Mouse (Mus musculus) kidney, embryonic 14.5 days (tissue): ENCODE results near the gene Qtrt1. TPM values are rescaled to one million over a fixed set of nuclear protein-coding genes. Genes with fewer than 3 reads are reported as not detected.

ENCODE experiments used
- ATAC-seq: fragments of 200-750 bp; cut with Nextera tagmentation; 2 replicates; pipeline ENCODE4 v1.8.0; 2017; ENCODE audit warnings: moderate number of reproducible peaks, mild to moderate bottlenecking, moderate TSS enrichment, moderate library complexity; ENCODE audit not compliant: low FRiP score, low TSS enrichment
- H3K27ac ChIP-seq: fragments of 300-500 bp; sonication (generic); 2 replicates; pipeline ENCODE4 v1.5.1; 2014; ENCODE audit warnings: low read depth, mild to moderate bottlenecking, low read length, moderate library complexity, mixed read lengths
- H3K27me3 ChIP-seq: fragments of 300-500 bp; sonication (generic); 2 replicates; pipeline ENCODE4 v1.6.1; 2014; ENCODE audit warnings: mild to moderate bottlenecking, low read length; ENCODE audit not compliant: control insufficient read depth, insufficient read depth
- H3K36me3 ChIP-seq: fragments of 300-500 bp; sonication (generic); 2 replicates; pipeline ENCODE4 v1.6.1; 2014; ENCODE audit warnings: low read length, mixed read lengths; ENCODE audit not compliant: control insufficient read depth, insufficient read depth
- H3K4me1 ChIP-seq: fragments of 300-500 bp; sonication (generic); 2 replicates; pipeline ENCODE4 v1.6.1; 2014; ENCODE audit warnings: low read length, mixed read lengths; ENCODE audit not compliant: control insufficient read depth, insufficient read depth
- H3K4me2 ChIP-seq: fragments of 300-500 bp; sonication (generic); replicated peaks from 2 replicates; pipeline ENCODE4 v1.6.1; 2014; ENCODE audit warnings: low read depth, mild to moderate bottlenecking, low read length
- H3K4me3 ChIP-seq: fragments of 300-500 bp; sonication (generic); 2 replicates; pipeline ENCODE4 v1.5.1; 2014; ENCODE audit warnings: mild to moderate bottlenecking, low read length
- H3K9ac ChIP-seq: fragments of 300-500 bp; sonication (generic); 2 replicates; pipeline ENCODE4 v1.6.1; 2014; ENCODE audit warnings: low read depth, mild to moderate bottlenecking, low read length, moderate library complexity
- H3K9me3 ChIP-seq: fragments of 300-500 bp; sonication (generic); 2 replicates; pipeline ENCODE4 v1.6.1; 2016; ENCODE audit warnings: low read length; ENCODE audit not compliant: control insufficient read depth
- WGBS: fragments of 180-500 bp; shearing (Covaris S2); extraction: QIAGEN DNeasy Blood & Tissue Kit; methylation state at CpG from one replicate; pipeline ENCODE4 v1.1.7; 2014; 5-methylcytosine and 5-hydroxymethylcytosine counted together
- polyA plus RNA-seq: library from polyadenylated mRNA; unstranded; fragments of >200 nt; fragmentation: Nextera tagmentation; extraction: Ambion mirVana; gene quantifications from 2 replicates; pipeline ENCODE4 v1.2.1, GENCODE M21; 2014

The Qtrt1 gene
- polyA plus RNA-seq, 1 experiment from 2014 or later, result 55.7 TPM

GRCm38 (mm10) chr9:21426525-21426924 lies 14.9 kb downstream of the Qtrt1 start:
- H3K9ac ChIP-seq, result no peak overlapping the region
- no peak for ATAC-seq
- H3K27ac ChIP-seq, result no peak overlapping the region
- peak overlapping the region; percentile 98; the same call in 1 of the 2 replicates for H3K4me3 ChIP-seq
- 65% methylated on average over 2 of the region's 2 CpGs for WGBS
- peaks cover 20% of the 10 kb centered on the region for H3K4me1 ChIP-seq
- H3K36me3 ChIP-seq, result peaks cover 3% of the 10 kb centered on the region; the same call in 1 of the 2 replicates
- H3K4me2 ChIP-seq, result peak overlapping the region; percentile 93; the same call in 1 of the 2 replicates
- H3K9me3 ChIP-seq, result no peaks in the 10 kb centered on the region
- H3K27me3 ChIP-seq, result no peaks in the 10 kb centered on the region

GRCm38 (mm10) chr9:21427773-21428172 lies 16.1 kb downstream of the Qtrt1 start:
- no peaks in the 10 kb centered on the region for H3K9me3 ChIP-seq
- no peak overlapping the region for H3K4me3 ChIP-seq
- H3K4me1 ChIP-seq, result peaks cover 20% of the 10 kb centered on the region
- WGBS, result 84% methylated on average over 2 of the region's 2 CpGs
- H3K4me2 ChIP-seq, result no peak overlapping the region
- no peak for ATAC-seq
- no peaks in the 10 kb centered on the region for H3K36me3 ChIP-seq
- H3K9ac ChIP-seq, result no peak overlapping the region
- H3K27ac ChIP-seq, result no peak overlapping the region
- H3K27me3 ChIP-seq, result no peaks in the 10 kb centered on the region

GRCm38 (mm10) chr9:21428178-21428577 lies 16.5 kb downstream of the Qtrt1 start:
- Histone ChIP-seq H3K4me1 (peaks cover 20% of the 10 kb centered on the region), H3K9me3 (no peaks in the 10 kb centered on the region), H3K36me3 (no peaks in the 10 kb centered on the region), H3K4me2 (no peak overlapping the region), H3K27me3 (no peaks in the 10 kb centered on the region), H3K4me3 (no peak overlapping the region), H3K9ac (no peak overlapping the region), H3K27ac (no peak overlapping the region)
- 80% methylated on average over 6 of the region's 6 CpGs for WGBS
- ATAC-seq, result no peak

- WGBS, result 79% methylated on average over 7 of the region's 7 CpGs
These were observed 19.1 kb downstream of the Qtrt1 start for GRCm38 (mm10) chr9:21430724-21431123.

GRCm38 (mm10) chr9:21432066-21432465 lies 20.4 kb downstream of the Qtrt1 start:
- WGBS, result 82% methylated on average over 7 of the region's 7 CpGs
- H3K27me3 ChIP-seq, result no peaks in the 10 kb centered on the region
- no peaks in the 10 kb centered on the region for H3K9me3 ChIP-seq
- peaks cover 10% of the 10 kb centered on the region; the same call in 1 of the 2 replicates for H3K4me1 ChIP-seq
- ATAC-seq, result no peak
- H3K4me2 ChIP-seq, result no peak overlapping the region
- no peak overlapping the region for H3K27ac ChIP-seq
- no peak overlapping the region for H3K4me3 ChIP-seq
- H3K36me3 ChIP-seq, result no peaks in the 10 kb centered on the region
- H3K9ac ChIP-seq, result no peak overlapping the region

More at GRCm38 (mm10) chr9:21430724-21431123, 19.1 kb downstream of the Qtrt1 start:
- H3K4me2 ChIP-seq, result no peak overlapping the region
- H3K27ac ChIP-seq, result no peak overlapping the region
- no peaks in the 10 kb centered on the region for H3K36me3 ChIP-seq
- no peak overlapping the region for H3K4me3 ChIP-seq
- H3K4me1 ChIP-seq, result peaks cover 21% of the 10 kb centered on the region
- H3K9me3 ChIP-seq, result no peaks in the 10 kb centered on the region
- no peak overlapping the region for H3K9ac ChIP-seq
- no peaks in the 10 kb centered on the region for H3K27me3 ChIP-seq
- no peak for ATAC-seq

- Histone ChIP-seq H3K4me1 (peaks cover 10% of the 10 kb centered on the region; the same call in 1 of the 2 replicates), H3K9ac (no peak overlapping the region), H3K27ac (no peak overlapping the region), H3K27me3 (no peaks in the 10 kb centered on the region), H3K4me2 (no peak overlapping the region), H3K9me3 (no peaks in the 10 kb centered on the region), H3K4me3 (no peak overlapping the region), H3K36me3 (no peaks in the 10 kb centered on the region)
- WGBS, result 81% methylated on average over 8 of the region's 8 CpGs
- no peak for ATAC-seq
These were observed 22.1 kb downstream of the Qtrt1 start for GRCm38 (mm10) chr9:21433766-21434165.

- Histone ChIP-seq H3K9ac (no peak overlapping the region), H3K9me3 (no peaks in the 10 kb centered on the region), H3K4me3 (no peak overlapping the region), H3K4me1 (peaks cover 11% of the 10 kb centered on the region), H3K4me2 (no peak overlapping the region), H3K36me3 (no peaks in the 10 kb centered on the region), H3K27ac (no peak overlapping the region), H3K27me3 (no peaks in the 10 kb centered on the region)
- WGBS, result 97% methylated on average over 2 of the region's 2 CpGs
- no peak for ATAC-seq
These were observed 22.8 kb downstream of the Qtrt1 start for GRCm38 (mm10) chr9:21434410-21434809.

- ATAC-seq, result no peak
- 85% methylated on average over 7 of the region's 7 CpGs for WGBS
- Histone ChIP-seq H3K4me3 (no peak overlapping the region), H3K4me2 (no peak overlapping the region), H3K4me1 (peaks cover 9% of the 10 kb centered on the region; the same call in 1 of the 2 replicates), H3K9me3 (no peaks in the 10 kb centered on the region), H3K9ac (no peak overlapping the region), H3K36me3 (no peaks in the 10 kb centered on the region), H3K27me3 (no peaks in the 10 kb centered on the region), H3K27ac (no peak overlapping the region)
These were observed 24.4 kb downstream of the Qtrt1 start for GRCm38 (mm10) chr9:21435777-21436635.

GRCm38 (mm10) chr9:21437577-21437976 lies 25.9 kb downstream of the Qtrt1 start:
- no peak overlapping the region for H3K4me2 ChIP-seq
- no peak for ATAC-seq
- no peaks in the 10 kb centered on the region for H3K27me3 ChIP-seq
- no peak overlapping the region for H3K9ac ChIP-seq
- no peak overlapping the region for H3K27ac ChIP-seq
- no peaks in the 10 kb centered on the region for H3K9me3 ChIP-seq
- no peak overlapping the region for H3K4me3 ChIP-seq
- peaks cover 9% of the 10 kb centered on the region; the same call in 1 of the 2 replicates for H3K4me1 ChIP-seq
- 93% methylated on average over 6 of the region's 6 CpGs for WGBS
- no peaks in the 10 kb centered on the region for H3K36me3 ChIP-seq
